Comparison of ENCODE assay signal across 8 mouse cellular contexts in the genomic region with DNA sequence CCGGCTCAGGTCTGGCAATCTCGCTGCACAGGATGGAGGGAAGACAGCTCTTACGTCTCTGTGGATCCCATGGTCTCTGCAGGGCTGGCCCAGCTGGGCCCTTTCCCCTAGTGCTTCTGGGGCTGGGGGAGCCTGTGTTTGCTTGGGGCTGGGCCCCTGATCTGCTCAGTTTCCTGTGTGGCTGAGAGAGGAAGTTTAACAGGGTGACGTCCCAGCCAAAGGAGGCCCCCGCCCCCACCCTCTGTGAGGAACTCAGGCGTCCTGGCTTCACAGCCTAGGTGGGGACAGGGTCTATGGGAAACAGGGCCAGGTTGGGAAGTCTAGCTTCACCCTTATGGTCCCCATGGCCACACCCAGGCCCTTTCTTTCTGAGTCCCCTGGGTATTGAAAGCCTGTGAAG. TPM values are rescaled to one million over a fixed set of nuclear protein-coding genes. Genes with fewer than 3 reads are reported as not detected.
DNase-seq lines count a peak whose midpoint lies in the region; ATAC-seq and TF ChIP-seq lines count a peak whose summit lies in the region.

Dennd1c (minus strand) TSS at position 179 of the 400 bp plus-strand sequence.

- H3K27ac ChIP-seq in kidney, postnatal 0 days: no peak within 1 kb of the TSS
- H3K27ac ChIP-seq in heart, embryonic 11.5 days (ENCODE audit: low read depth, low read length): no peak within 1 kb of the TSS

- H3K36me3 ChIP-seq in kidney, postnatal 0 days (ENCODE audit: insufficient read depth, low read length): no peaks in the 10 kb centered on the region
- H3K36me3 ChIP-seq in heart, embryonic 11.5 days (ENCODE audit: control insufficient read depth, insufficient read depth, low read length): no peaks in the 10 kb centered on the region

- no peak for TF ChIP-seq CTCF in kidney, postnatal 0 days (IDR thresholded peaks at IDR 0.05; ENCODE audit: low read depth)

- H3K4me1 ChIP-seq in kidney, postnatal 0 days (replicated peaks; ENCODE audit: insufficient read depth, low read length): no peaks in the 10 kb centered on the region
- no peaks in the 10 kb centered on the region for H3K4me1 ChIP-seq in heart, embryonic 11.5 days (ENCODE audit: control insufficient read depth, insufficient read depth, low read length)

- DNase-seq in kidney, postnatal 0 days (ENCODE audit: low spot score): no peak
- DNase-seq in kidney, adult 9 months: no peak
- peak; percentile 21 for DNase-seq in lung, postnatal 14 days
- DNase-seq in thymus, adult 18-20 months: peak; percentile 77 to 86
- DNase-seq in kidney, postnatal 10 days: no peak
- no peak for DNase-seq in embryo, embryonic 10 days (ENCODE audit: low spot score)
- DNase-seq in cerebellum, adult 9-10 months: no peak

- 0 out of 2 replicates have a peak, but pooled peaks have one; percentile 29 for ATAC-seq in kidney, postnatal 0 days (replicated peaks; ENCODE audit: low FRiP score, low read depth)
- no peak for ATAC-seq in heart, embryonic 11.5 days (replicated peaks; ENCODE audit: insufficient number of reproducible peaks, low FRiP score, low TSS enrichment)

- no peak within 1 kb of the TSS for H3K4me3 ChIP-seq in kidney, postnatal 0 days (replicated peaks; ENCODE audit: low read depth, low read length)
- H3K4me3 ChIP-seq in heart, embryonic 11.5 days (ENCODE audit: low read depth, low read length): no peak within 1 kb of the TSS

- 35% methylated on average over 6 of the region's 6 CpGs for WGBS in kidney, postnatal 0 days
- 34% methylated on average over 6 of the region's 6 CpGs for WGBS in heart, embryonic 11.5 days (ENCODE audit: insufficient replicate concordance)

- H3K9ac ChIP-seq in kidney, postnatal 0 days (ENCODE audit: low read depth, low read length): no peak within 1 kb of the TSS
- H3K9ac ChIP-seq in heart, embryonic 11.5 days (ENCODE audit: low read depth, low read length): 0 out of 2 replicates have a peak within 1 kb of the TSS, but pooled peaks have one; percentile 34

- H3K9me3 ChIP-seq in kidney, postnatal 0 days (replicated peaks; ENCODE audit: low read length): no peaks in the 10 kb centered on the region
- no peaks in the 10 kb centered on the region for H3K9me3 ChIP-seq in heart, embryonic 11.5 days (replicated peaks; ENCODE audit: control insufficient read depth, low read length)

- H3K4me2 ChIP-seq in kidney, postnatal 0 days (ENCODE audit: low read length): no peak within 1 kb of the TSS
- H3K4me2 ChIP-seq in heart, embryonic 11.5 days: no peak within 1 kb of the TSS

- no peaks in the 10 kb centered on the region for H3K27me3 ChIP-seq in kidney, postnatal 0 days (ENCODE audit: insufficient read depth, low read length)
- H3K27me3 ChIP-seq in heart, embryonic 11.5 days (ENCODE audit: control insufficient read depth, insufficient read depth, low read length): no peaks in the 10 kb centered on the region; the same call in 1 of the 2 replicates

RNA-seq across cellular contexts. Expression of gene Dennd1c, which starts in this region (rescaled TPM):
- polyA plus RNA-seq in kidney, postnatal 0 days (2015; fragmentation: Nextera tagmentation; extraction: Ambion mirVana): 4.2 and 5.1 TPM in 2 replicates
- polyA plus RNA-seq in heart, embryonic 11.5 days (2014; fragmentation: Nextera tagmentation; extraction: Ambion mirVana): 0.49 and 0.58 TPM in 2 replicates

Comparison
In these comparisons a context has a peak if more than half of its experiments do, and no peak if none do; other contexts are left out.
1. DNase-seq: peak in lung, postnatal 14 days (single experiment) and thymus, adult 18-20 months (2 of 2); none in kidney, postnatal 0 days (single experiment), kidney, adult 9 months (single experiment), kidney, postnatal 10 days (single experiment), embryo, embryonic 10 days (single experiment) and cerebellum, adult 9-10 months (single experiment).